Mouse (Mus musculus) limb, embryonic 12.5 days (tissue): ENCODE measurements around the gene Dtx2. TPM values are rescaled to one million over a fixed set of nuclear protein-coding genes. Genes with fewer than 3 reads are reported as not detected.
A peak's percentile ranks its signal among the peaks of the same experiment; 100 is the strongest.

Experiments used
- ATAC-seq: fragments of 200-750 bp; cut with Nextera tagmentation; 2 replicates; pipeline ENCODE4 v1.8.0; 2017; ENCODE audit warnings: low read depth, moderate TSS enrichment; ENCODE audit not compliant: insufficient number of reproducible peaks, insufficient read depth, low FRiP score, low TSS enrichment
- H3K27ac ChIP-seq: fragments of 300-500 bp; sonication (generic); 2 replicates; pipeline ENCODE4 v1.5.1; 2016; ENCODE audit warnings: mild to moderate bottlenecking, moderate library complexity
- H3K27me3 ChIP-seq: fragments of 300-500 bp; sonication (generic); 2 replicates; pipeline ENCODE4 v1.6.1; 2016; ENCODE audit warnings: mild to moderate bottlenecking, moderate library complexity
- H3K36me3 ChIP-seq: fragments of 300-500 bp; sonication (generic); 2 replicates; pipeline ENCODE4 v1.6.1; 2016; ENCODE audit warnings: mild to moderate bottlenecking, moderate library complexity
- H3K4me1 ChIP-seq: fragments of 300-500 bp; sonication (generic); replicated peaks from 2 replicates; pipeline ENCODE4 v1.6.1; 2016
- H3K4me2 ChIP-seq: fragments of 300-500 bp; sonication (generic); 2 replicates; pipeline ENCODE4 v1.6.1; 2016; ENCODE audit warnings: mild to moderate bottlenecking, moderate library complexity
- H3K4me3 ChIP-seq: fragments of 300-500 bp; sonication (generic); replicated peaks from 2 replicates; pipeline ENCODE4 v1.5.1; 2016; ENCODE audit warnings: mild to moderate bottlenecking
- H3K9ac ChIP-seq: fragments of 300-500 bp; sonication (generic); replicated peaks from 2 replicates; pipeline ENCODE4 v1.6.1; 2016; ENCODE audit warnings: mild to moderate bottlenecking, moderate library complexity
- H3K9me3 ChIP-seq: fragments of 300-500 bp; sonication (generic); 2 replicates; pipeline ENCODE4 v1.6.1; 2016; ENCODE audit warnings: mild to moderate bottlenecking, moderate library complexity
- WGBS: fragments of 180-500 bp; shearing (Covaris S2); methylation state at CpG from one replicate; pipeline ENCODE4 v1.1.7; 2016; 5-methylcytosine and 5-hydroxymethylcytosine counted together
- polyA plus RNA-seq: library from polyadenylated mRNA; unstranded; fragments of >200 nt; fragmentation: Nextera tagmentation; extraction: Ambion mirVana; gene quantifications from 2 replicates; pipeline ENCODE4 v1.2.1, GENCODE M21; 2016

The Dtx2 gene
- polyA plus RNA-seq, 1 experiment from 2014 or later, result 39.2 TPM

- Histone ChIP-seq H3K4me3 (no peak overlapping the region), H3K4me1 (no peaks in the 10 kb centered on the region; the same call in 1 of the 2 replicates), H3K27ac (no peak overlapping the region), H3K36me3 (no peaks in the 10 kb centered on the region), H3K4me2 (no peak overlapping the region), H3K9me3 (no peaks in the 10 kb centered on the region), H3K27me3 (no peaks in the 10 kb centered on the region), H3K9ac (no peak overlapping the region)
- ATAC-seq, result no peak
- WGBS, result 90% methylated on average over 8 of the region's 8 CpGs
Measured at GRCm38 (mm10) chr5:135975893-135976668, 18.5 kb upstream of the Dtx2 start.

GRCm38 (mm10) chr5:135979381-135979780 is 15.2 kb upstream of the Dtx2 start:
- H3K36me3 ChIP-seq, result no peaks in the 10 kb centered on the region
- H3K4me2 ChIP-seq, result no peak overlapping the region
- H3K9me3 ChIP-seq, result no peaks in the 10 kb centered on the region
- no peak overlapping the region for H3K4me3 ChIP-seq
- no peak overlapping the region for H3K9ac ChIP-seq
- H3K27me3 ChIP-seq, result no peaks in the 10 kb centered on the region
- no peak overlapping the region for H3K27ac ChIP-seq
- no peaks in the 10 kb centered on the region; the same call in 1 of the 2 replicates for H3K4me1 ChIP-seq
- 76% methylated on average over 5 of the region's 5 CpGs for WGBS
- ATAC-seq, result no peak

DNA sequence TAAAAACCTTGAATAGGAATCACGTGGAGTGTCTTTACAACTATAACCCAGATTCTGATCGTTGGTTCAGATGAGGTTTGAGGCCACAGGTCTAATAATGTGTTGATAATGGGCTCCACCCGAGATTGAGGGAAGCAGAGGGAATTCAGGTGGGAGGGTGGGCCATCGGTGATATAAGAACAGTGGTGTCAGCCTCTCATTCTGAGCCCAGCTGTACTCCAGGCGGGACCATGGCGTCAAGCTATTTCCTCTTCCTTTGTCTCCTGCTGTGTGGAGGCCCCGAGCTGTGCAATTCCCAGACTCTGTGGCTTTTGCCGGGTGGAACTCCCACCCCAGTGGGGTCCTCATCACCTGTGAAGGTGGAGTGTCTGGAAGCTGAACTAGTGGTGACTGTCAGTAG is 14.7 kb upstream of the Dtx2 start, which contains the start of gene Zp3:
TSS of gene Zp3 (plus strand) at position 196 of the 400 bp plus-strand sequence.
- Histone ChIP-seq H3K36me3 (no peaks in the 10 kb centered on the region), H3K9me3 (no peaks in the 10 kb centered on the region), H3K4me3 (no peak within 1 kb of the TSS), H3K4me2 (no peak within 1 kb of the TSS), H3K27ac (no peak within 1 kb of the TSS), H3K27me3 (no peaks in the 10 kb centered on the region), H3K9ac (no peak within 1 kb of the TSS), H3K4me1 (no peaks in the 10 kb centered on the region)
- no peak for ATAC-seq
- WGBS, result 70% methylated on average over 8 of the region's 8 CpGs

- H3K4me2 ChIP-seq, result no peak overlapping the region
- H3K27me3 ChIP-seq, result no peaks in the 10 kb centered on the region
- no peak overlapping the region for H3K9ac ChIP-seq
- 38% methylated on average over 6 of the region's 6 CpGs for WGBS
- H3K36me3 ChIP-seq, result no peaks in the 10 kb centered on the region
- H3K27ac ChIP-seq, result no peak overlapping the region
- H3K4me1 ChIP-seq, result no peaks in the 10 kb centered on the region
- H3K4me3 ChIP-seq, result no peak overlapping the region
- H3K9me3 ChIP-seq, result no peaks in the 10 kb centered on the region
- ATAC-seq, result no peak
Measured at GRCm38 (mm10) chr5:135982398-135982797, 12.2 kb upstream of the Dtx2 start.

- Histone ChIP-seq H3K9ac (no peak overlapping the region), H3K9me3 (no peaks in the 10 kb centered on the region), H3K4me1 (no peaks in the 10 kb centered on the region), H3K27me3 (no peaks in the 10 kb centered on the region), H3K4me3 (no peak overlapping the region), H3K4me2 (no peak overlapping the region), H3K27ac (no peak overlapping the region), H3K36me3 (no peaks in the 10 kb centered on the region)
- WGBS, result 72% methylated on average over 6 of the region's 6 CpGs
- no peak for ATAC-seq
Measured at GRCm38 (mm10) chr5:135984546-135985044, 10.0 kb upstream of the Dtx2 start.

GRCm38 (mm10) chr5:135987248-135987647 is 7.4 kb upstream of the Dtx2 start:
- 65% methylated on average over 11 of the region's 11 CpGs for WGBS
- Histone ChIP-seq H3K36me3 (no peaks in the 10 kb centered on the region), H3K9me3 (no peaks in the 10 kb centered on the region), H3K4me2 (no peak overlapping the region), H3K27me3 (no peaks in the 10 kb centered on the region), H3K4me1 (no peaks in the 10 kb centered on the region), H3K27ac (no peak overlapping the region), H3K4me3 (no peak overlapping the region), H3K9ac (no peak overlapping the region)
- no peak for ATAC-seq

GRCm38 (mm10) chr5:135990601-135991000 is 4.0 kb upstream of the Dtx2 start:
- H3K36me3 ChIP-seq, result no peaks in the 10 kb centered on the region
- WGBS, result 68% methylated on average over 5 of the region's 5 CpGs
- H3K4me2 ChIP-seq, result no peak overlapping the region
- no peaks in the 10 kb centered on the region for H3K27me3 ChIP-seq
- H3K9me3 ChIP-seq, result no peaks in the 10 kb centered on the region
- no peak overlapping the region for H3K4me3 ChIP-seq
- ATAC-seq, result no peak
- H3K4me1 ChIP-seq, result peaks cover 5% of the 10 kb centered on the region
- H3K9ac ChIP-seq, result no peak overlapping the region
- no peak overlapping the region for H3K27ac ChIP-seq

DNA sequence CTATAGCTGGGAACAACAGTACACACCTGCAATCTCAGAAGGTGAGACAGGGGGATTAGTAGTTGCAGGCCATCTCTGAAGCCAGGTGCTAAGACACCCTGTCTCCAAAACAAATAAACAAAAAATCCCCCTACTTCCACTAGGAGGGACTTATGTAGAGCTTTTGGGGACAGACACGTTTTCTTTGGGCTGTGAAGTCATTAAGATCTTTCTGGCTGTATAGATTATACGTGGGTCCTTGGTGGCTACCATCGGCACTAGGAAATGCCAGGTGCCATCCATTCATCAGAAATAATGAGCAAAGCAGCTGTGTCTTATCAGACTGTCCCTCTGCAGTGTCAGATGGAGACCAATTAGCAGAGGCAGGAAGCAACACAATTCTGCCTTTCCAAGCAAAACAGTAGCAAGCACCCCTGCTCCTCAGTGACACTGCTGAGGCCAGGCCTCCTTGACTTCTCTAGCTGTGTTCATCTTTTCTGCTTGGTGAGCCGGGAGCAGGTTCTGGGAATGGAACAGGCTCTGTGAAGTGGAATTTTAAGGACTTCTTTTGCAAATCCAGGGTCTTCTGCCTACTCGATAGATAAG is 1.1 kb upstream of the Dtx2 start:
- Histone ChIP-seq H3K4me1 (peaks cover 16% of the 10 kb centered on the region), H3K27me3 (no peaks in the 10 kb centered on the region), H3K4me2 (no peak overlapping the region), H3K36me3 (peaks cover 22% of the 10 kb centered on the region), H3K9me3 (no peaks in the 10 kb centered on the region), H3K9ac (no peak overlapping the region), H3K27ac (no peak overlapping the region), H3K4me3 (no peak overlapping the region)
- WGBS, result 56% methylated on average over 5 of the region's 5 CpGs
- no peak for ATAC-seq

DNA sequence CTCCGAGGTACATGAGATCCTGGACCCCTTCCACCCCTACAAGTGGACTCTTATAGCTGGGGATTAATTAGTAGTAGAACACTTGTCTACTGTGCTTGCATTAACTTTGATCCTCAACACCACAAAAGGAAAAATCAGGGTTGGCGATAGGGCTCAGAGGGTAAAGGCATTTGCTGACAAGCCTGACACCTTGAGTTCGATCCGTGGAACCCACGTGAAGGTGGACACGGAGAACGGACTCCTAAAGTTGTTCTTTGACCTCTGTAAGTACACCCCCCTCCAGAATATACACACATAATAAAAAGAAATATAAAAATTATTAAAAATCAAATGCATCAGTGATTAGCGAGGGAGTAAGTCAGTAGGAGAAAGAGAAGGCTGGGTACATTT is 270 bp upstream of the Dtx2 start:
- H3K4me2 ChIP-seq, result no peak overlapping the region
- H3K36me3 ChIP-seq, result peaks cover 31% of the 10 kb centered on the region
- H3K9me3 ChIP-seq, result no peaks in the 10 kb centered on the region
- peaks cover 16% of the 10 kb centered on the region for H3K4me1 ChIP-seq
- no peaks in the 10 kb centered on the region for H3K27me3 ChIP-seq
- peak; percentile 54; the same call in 1 of the 2 replicates for ATAC-seq
- H3K9ac ChIP-seq, result no peak overlapping the region
- WGBS, result 62% methylated on average over 8 of the region's 8 CpGs
- H3K4me3 ChIP-seq, result peak overlapping the region; percentile 80
- no peak overlapping the region for H3K27ac ChIP-seq

- 90% methylated on average over 8 of the region's 8 CpGs for WGBS
Measured at GRCm38 (mm10) chr5:135996162-135996561, 1.6 kb downstream of the Dtx2 start.

DNA sequence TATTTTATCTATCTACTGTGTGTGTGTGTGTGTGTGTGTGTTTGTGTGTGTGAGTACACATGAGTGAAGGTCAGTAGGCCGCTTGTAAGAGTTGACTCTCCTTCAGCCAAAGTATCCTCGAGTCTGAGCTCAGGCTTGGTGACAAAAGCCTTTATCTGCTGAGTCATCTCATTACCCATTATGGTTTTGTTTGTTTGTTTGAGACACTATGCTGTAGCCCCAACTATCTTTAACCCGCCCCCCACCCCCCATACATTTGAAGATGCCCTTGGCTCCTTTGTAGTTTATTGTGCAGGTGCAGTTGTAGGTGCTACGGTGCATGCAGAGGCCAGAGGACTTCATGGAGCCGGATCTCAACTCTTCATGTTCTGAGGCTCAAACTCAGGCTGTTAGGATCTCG is 6.6 kb downstream of the Dtx2 start:
- Histone ChIP-seq H3K9ac (no peak overlapping the region), H3K27ac (no peak overlapping the region), H3K36me3 (peaks cover 68% of the 10 kb centered on the region), H3K4me1 (peaks cover 38% of the 10 kb centered on the region), H3K9me3 (no peaks in the 10 kb centered on the region), H3K4me3 (no peak overlapping the region), H3K4me2 (no peak overlapping the region), H3K27me3 (no peaks in the 10 kb centered on the region)
- WGBS, result 93% methylated on average over 6 of the region's 6 CpGs
- no peak for ATAC-seq

More at GRCm38 (mm10) chr5:135996162-135996561, 1.6 kb downstream of the Dtx2 start:
- H3K36me3 ChIP-seq, result peaks cover 49% of the 10 kb centered on the region
- H3K9me3 ChIP-seq, result no peaks in the 10 kb centered on the region
- no peak overlapping the region for H3K4me3 ChIP-seq
- H3K27me3 ChIP-seq, result no peaks in the 10 kb centered on the region
- peaks cover 16% of the 10 kb centered on the region for H3K4me1 ChIP-seq
- ATAC-seq, result no peak
- peak overlapping the region; percentile 80; the same call in 1 of the 2 replicates for H3K4me2 ChIP-seq
- no peak overlapping the region for H3K27ac ChIP-seq
- H3K9ac ChIP-seq, result no peak overlapping the region
